Mouse (Mus musculus) lung, embryonic 15.5 days (tissue): ENCODE results near the gene Wdr63. TPM values are rescaled to one million over a fixed set of nuclear protein-coding genes. Genes with fewer than 3 reads are reported as not detected.
A peak's percentile ranks its signal among the peaks of the same experiment; 100 is the strongest.

Source experiments
- ATAC-seq: fragments of 200-750 bp; cut with Nextera tagmentation; 2 replicates; pipeline ENCODE4 v1.8.0; 2017; ENCODE audit warnings: moderate number of reproducible peaks, borderline replicate concordance; ENCODE audit not compliant: low FRiP score, low TSS enrichment; ENCODE audit errors: extremely low read depth
- H3K27ac ChIP-seq: fragments of 300-500 bp; sonication (generic); 2 replicates; pipeline ENCODE4 v1.5.1; 2015; ENCODE audit warnings: moderate library complexity, mild to moderate bottlenecking, inconsistent platforms
- H3K27me3 ChIP-seq: fragments of 300-500 bp; sonication (generic); 2 replicates; pipeline ENCODE4 v1.6.1; 2015; ENCODE audit warnings: inconsistent platforms
- H3K36me3 ChIP-seq: fragments of 300-500 bp; sonication (generic); 2 replicates; pipeline ENCODE4 v1.6.1; 2015; ENCODE audit warnings: inconsistent platforms
- H3K4me1 ChIP-seq: fragments of 300-500 bp; sonication (generic); 2 replicates; pipeline ENCODE4 v1.6.1; 2015; ENCODE audit warnings: inconsistent platforms
- H3K4me2 ChIP-seq: fragments of 300-500 bp; sonication (generic); 2 replicates; pipeline ENCODE4 v1.6.1; 2015; ENCODE audit warnings: inconsistent platforms, mild to moderate bottlenecking, moderate library complexity
- H3K4me3 ChIP-seq: fragments of 300-500 bp; sonication (generic); 2 replicates; pipeline ENCODE4 v1.5.1; 2015; ENCODE audit warnings: mild to moderate bottlenecking, inconsistent platforms
- H3K9ac ChIP-seq: fragments of 300-500 bp; sonication (generic); 2 replicates; pipeline ENCODE4 v1.6.1; 2015; ENCODE audit warnings: inconsistent platforms
- H3K9me3 ChIP-seq: fragments of 300-500 bp; sonication (generic); 2 replicates; pipeline ENCODE4 v1.6.1; 2016; ENCODE audit warnings: inconsistent platforms
- WGBS: fragments of 180-500 bp; shearing (Covaris S2); methylation state at CpG from one replicate; pipeline ENCODE4 v1.1.7; 2015; 5-methylcytosine and 5-hydroxymethylcytosine counted together
- polyA plus RNA-seq: library from polyadenylated mRNA; unstranded; fragments of >200 nt; fragmentation: Nextera tagmentation; extraction: Ambion mirVana; gene quantifications from 2 replicates; pipeline ENCODE4 v1.2.1, GENCODE M21; 2015

Wdr63 gene
- polyA plus RNA-seq, 1 experiment from 2014 or later = 1.8 TPM

DNA sequence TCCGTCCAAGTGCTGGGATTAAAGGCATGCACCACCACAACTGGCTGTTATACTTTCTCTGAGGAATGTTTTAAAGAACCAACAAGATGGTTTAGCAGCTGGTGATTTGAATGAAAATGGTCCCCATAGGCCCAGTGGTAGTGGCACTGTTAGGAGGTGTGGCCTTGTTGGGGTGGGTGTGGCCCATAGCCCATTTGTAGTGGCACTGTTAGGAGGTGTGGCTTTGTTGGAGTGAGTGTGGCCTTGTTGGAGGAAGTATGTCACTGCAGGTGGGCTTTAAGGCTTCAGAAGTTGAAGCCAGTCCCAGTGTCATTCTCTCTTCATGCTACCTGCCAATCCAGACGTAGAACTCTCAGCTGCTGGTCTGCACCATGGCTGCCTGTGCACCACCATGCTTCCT, 79.5 kb downstream of the Wdr63 start:
- Histone ChIP-seq H3K4me2 (no peak overlapping the region), H3K4me3 (no peak overlapping the region), H3K36me3 (peaks cover 10% of the 10 kb centered on the region), H3K4me1 (0 out of 2 replicates have a peak, but pooled peaks cover 10% of the 10 kb centered on the region), H3K27ac (no peak overlapping the region), H3K9ac (no peak overlapping the region), H3K9me3 (no peaks in the 10 kb centered on the region; the same call in 1 of the 2 replicates), H3K27me3 (no peaks in the 10 kb centered on the region)
- WGBS = 79% methylated on average over 2 of the region's 2 CpGs
- ATAC-seq = no peak

DNA sequence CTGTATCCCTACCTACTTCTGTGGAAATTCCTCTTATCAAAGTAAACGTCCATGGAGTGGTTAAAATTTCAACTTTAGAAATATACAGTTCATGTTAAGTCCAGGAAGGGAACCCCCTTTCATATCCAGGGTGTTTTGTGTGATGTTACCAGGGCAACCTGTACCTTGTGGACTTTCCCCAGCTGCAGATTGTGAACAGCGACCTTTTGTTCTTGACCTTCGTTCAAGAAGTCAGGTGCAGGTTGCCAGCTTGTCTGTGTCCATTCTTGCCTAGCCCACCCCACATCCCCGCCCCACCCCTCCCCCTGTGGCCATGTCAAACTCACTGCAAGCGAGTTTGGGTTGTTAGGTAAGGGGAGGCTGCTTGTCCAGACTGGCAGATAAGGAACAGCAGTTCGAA, 80.8 kb downstream of the Wdr63 start:
- ATAC-seq = peak; percentile 56; the same call in 1 of the 2 replicates
- H3K4me1 ChIP-seq = 0 out of 2 replicates have a peak, but pooled peaks cover 10% of the 10 kb centered on the region
- no peak overlapping the region for H3K9ac ChIP-seq
- peaks cover 10% of the 10 kb centered on the region for H3K36me3 ChIP-seq
- no peaks in the 10 kb centered on the region for H3K27me3 ChIP-seq
- no peak overlapping the region for H3K4me3 ChIP-seq
- H3K27ac ChIP-seq = peak overlapping the region; percentile 64
- no peaks in the 10 kb centered on the region for H3K9me3 ChIP-seq
- no peak overlapping the region for H3K4me2 ChIP-seq
- 23% methylated on average over 6 of the region's 6 CpGs for WGBS

DNA sequence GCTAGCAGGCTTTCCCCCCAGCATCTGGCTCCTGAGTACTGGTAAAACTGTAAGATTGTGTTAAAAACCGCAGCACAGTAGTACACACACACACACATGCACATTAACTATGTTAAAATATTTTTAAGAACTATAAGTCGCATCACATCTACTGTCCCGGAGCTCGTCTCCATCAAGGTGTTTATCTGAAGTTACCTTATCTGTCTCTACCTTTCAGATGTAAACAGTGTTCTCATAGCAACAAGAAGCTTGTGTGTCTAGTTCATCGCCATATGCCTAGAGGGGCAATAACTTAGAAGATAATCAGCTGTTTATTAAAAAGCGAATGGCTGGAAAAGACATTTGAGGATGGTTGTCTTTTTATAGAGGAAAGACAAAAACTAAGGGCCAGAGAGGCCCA, 82.4 kb downstream of the Wdr63 start:
- Histone ChIP-seq H3K36me3 (peaks cover 10% of the 10 kb centered on the region), H3K9me3 (no peaks in the 10 kb centered on the region), H3K9ac (no peak overlapping the region), H3K27ac (no peak overlapping the region), H3K27me3 (no peaks in the 10 kb centered on the region), H3K4me1 (0 out of 2 replicates have a peak, but pooled peaks cover 9% of the 10 kb centered on the region), H3K4me3 (no peak overlapping the region), H3K4me2 (no peak overlapping the region)
- ATAC-seq = no peak
- WGBS = 84% methylated on average over 6 of the region's 6 CpGs

DNA sequence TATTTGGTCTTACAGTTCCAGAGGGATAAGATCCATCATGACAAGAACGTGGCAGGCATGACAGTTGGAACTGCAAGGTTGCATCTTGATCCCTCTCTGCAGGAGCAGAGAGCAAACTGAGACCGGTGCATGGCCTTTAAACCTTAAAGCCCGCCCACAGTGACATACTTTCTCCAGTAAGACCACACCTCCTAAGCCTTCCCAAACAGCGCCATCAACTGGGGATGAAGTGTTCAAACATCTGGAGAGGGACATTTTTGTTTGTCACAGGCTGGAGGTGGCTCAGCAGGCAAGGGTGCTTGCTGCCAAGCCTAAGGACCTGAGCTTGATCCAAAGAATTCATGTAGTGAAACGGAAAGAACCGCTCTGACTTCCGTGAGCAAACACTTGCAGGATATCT, 83.2 kb downstream of the Wdr63 start:
- 0 out of 2 replicates have a peak, but pooled peaks cover 4% of the 10 kb centered on the region for H3K4me1 ChIP-seq
- H3K27me3 ChIP-seq = no peaks in the 10 kb centered on the region
- no peak overlapping the region for H3K4me3 ChIP-seq
- H3K9me3 ChIP-seq = no peaks in the 10 kb centered on the region
- H3K9ac ChIP-seq = no peak overlapping the region
- H3K36me3 ChIP-seq = peaks cover 11% of the 10 kb centered on the region
- ATAC-seq = no peak
- H3K27ac ChIP-seq = no peak overlapping the region
- WGBS = 80% methylated on average over 7 of the region's 7 CpGs
- H3K4me2 ChIP-seq = no peak overlapping the region

DNA sequence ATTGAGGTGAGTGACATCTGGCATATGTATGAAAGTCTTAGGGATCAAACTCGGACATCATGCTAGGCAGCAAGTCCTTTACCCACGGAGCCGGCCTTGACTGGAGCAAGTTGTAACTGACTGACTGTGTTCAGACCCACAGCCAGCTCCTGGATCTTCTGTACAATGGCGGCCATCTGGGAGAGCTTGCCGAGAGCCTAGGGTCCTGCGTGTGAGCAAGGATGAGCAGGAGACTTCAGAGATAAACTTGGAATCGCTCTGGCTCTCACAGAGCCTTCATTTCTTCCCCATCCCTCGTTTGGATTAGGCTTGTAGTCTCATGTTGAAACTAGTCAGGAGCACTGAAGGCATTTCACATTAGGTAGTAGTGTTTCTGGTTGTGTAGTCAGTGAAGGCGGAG, 85.7 kb downstream of the Wdr63 start:
- 89% methylated on average over 9 of the region's 9 CpGs for WGBS
- no peak for ATAC-seq
- no peaks in the 10 kb centered on the region for H3K4me1 ChIP-seq
- no peaks in the 10 kb centered on the region for H3K27me3 ChIP-seq
- no peak overlapping the region for H3K4me3 ChIP-seq
- H3K27ac ChIP-seq = no peak overlapping the region
- no peak overlapping the region for H3K9ac ChIP-seq
- H3K4me2 ChIP-seq = no peak overlapping the region
- H3K36me3 ChIP-seq = peaks cover 17% of the 10 kb centered on the region
- no peaks in the 10 kb centered on the region for H3K9me3 ChIP-seq

DNA sequence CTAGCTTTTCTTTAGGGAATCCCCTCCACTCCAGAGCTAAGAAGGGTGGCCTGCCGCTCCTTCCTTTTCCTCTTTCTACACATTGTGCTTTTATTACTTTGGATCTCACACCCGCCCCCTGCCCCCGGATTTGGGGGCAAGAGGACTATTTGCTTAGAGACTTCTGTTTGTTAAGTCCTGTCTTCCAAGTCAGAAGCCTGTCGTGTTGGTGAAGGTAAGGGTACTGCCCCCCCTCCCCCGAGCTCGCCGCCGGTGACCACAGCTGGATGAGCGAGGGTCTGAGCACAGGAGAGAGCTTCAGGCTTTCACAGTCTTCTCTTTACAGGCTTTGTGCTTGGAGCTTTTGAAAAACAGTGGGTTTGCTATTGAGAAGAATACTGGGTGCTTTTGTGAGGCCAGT, 90.4 kb downstream of the Wdr63 start:
- Histone ChIP-seq H3K9ac (no peak overlapping the region), H3K4me2 (no peak overlapping the region), H3K4me3 (no peak overlapping the region), H3K36me3 (peaks cover 22% of the 10 kb centered on the region; the same call in 1 of the 2 replicates), H3K9me3 (no peaks in the 10 kb centered on the region), H3K4me1 (no peaks in the 10 kb centered on the region), H3K27me3 (no peaks in the 10 kb centered on the region), H3K27ac (no peak overlapping the region)
- 70% methylated on average over 9 of the region's 9 CpGs for WGBS
- no peak for ATAC-seq

DNA sequence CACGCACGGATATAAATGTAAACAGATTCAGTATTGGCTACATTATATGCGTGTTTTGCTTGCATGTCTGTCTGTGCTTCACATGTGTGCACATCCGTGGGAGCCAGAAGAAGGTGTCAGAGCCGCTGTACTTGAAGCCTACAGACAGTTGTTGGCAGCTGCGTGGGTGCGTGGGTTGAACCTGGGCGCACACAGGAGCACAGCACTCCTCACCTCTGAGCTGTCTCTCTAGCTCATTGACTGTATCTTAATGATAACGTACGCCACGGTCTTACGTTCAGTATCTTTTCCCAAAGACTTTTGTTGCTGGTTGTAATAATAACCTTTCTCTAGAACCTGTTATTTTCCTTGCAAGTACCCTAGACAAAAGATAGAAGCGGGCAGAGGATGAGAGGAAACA, 91.0 kb downstream of the Wdr63 start:
- WGBS = 83% methylated on average over 13 of the region's 13 CpGs
- H3K4me3 ChIP-seq = no peak overlapping the region
- H3K9me3 ChIP-seq = no peaks in the 10 kb centered on the region
- H3K4me2 ChIP-seq = no peak overlapping the region
- peaks cover 22% of the 10 kb centered on the region; the same call in 1 of the 2 replicates for H3K36me3 ChIP-seq
- no peaks in the 10 kb centered on the region for H3K27me3 ChIP-seq
- no peak overlapping the region for H3K27ac ChIP-seq
- H3K9ac ChIP-seq = no peak overlapping the region
- ATAC-seq = no peak
- no peaks in the 10 kb centered on the region for H3K4me1 ChIP-seq

DNA sequence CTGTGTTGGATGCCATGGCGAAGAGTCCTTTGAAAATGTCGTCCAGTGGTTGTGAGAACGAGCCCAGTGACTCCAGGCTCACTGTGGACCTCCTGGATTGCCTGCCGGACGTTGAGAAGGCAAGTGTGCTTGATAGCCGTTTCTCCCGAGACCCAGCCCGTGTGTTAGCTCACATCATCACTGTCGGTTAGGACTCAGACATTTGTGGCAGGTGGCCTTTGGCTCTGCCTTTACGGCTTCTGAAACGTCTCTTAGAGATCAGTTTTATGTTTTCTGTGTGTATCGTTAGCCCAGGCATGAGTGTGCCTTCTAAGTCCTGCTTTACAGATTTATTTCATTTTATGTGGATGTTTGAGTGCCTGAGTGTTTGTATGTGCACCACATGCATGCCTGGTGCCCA, 93.6 kb downstream of the Wdr63 start:
- H3K4me1 ChIP-seq = peaks cover 7% of the 10 kb centered on the region; the same call in 1 of the 2 replicates
- H3K36me3 ChIP-seq = peaks cover 19% of the 10 kb centered on the region; the same call in 1 of the 2 replicates
- H3K27ac ChIP-seq = no peak overlapping the region
- no peaks in the 10 kb centered on the region for H3K9me3 ChIP-seq
- 91% methylated on average over 12 of the region's 12 CpGs for WGBS
- ATAC-seq = no peak
- no peaks in the 10 kb centered on the region for H3K27me3 ChIP-seq
- no peak overlapping the region for H3K4me2 ChIP-seq
- no peak overlapping the region for H3K9ac ChIP-seq
- no peak overlapping the region for H3K4me3 ChIP-seq

DNA sequence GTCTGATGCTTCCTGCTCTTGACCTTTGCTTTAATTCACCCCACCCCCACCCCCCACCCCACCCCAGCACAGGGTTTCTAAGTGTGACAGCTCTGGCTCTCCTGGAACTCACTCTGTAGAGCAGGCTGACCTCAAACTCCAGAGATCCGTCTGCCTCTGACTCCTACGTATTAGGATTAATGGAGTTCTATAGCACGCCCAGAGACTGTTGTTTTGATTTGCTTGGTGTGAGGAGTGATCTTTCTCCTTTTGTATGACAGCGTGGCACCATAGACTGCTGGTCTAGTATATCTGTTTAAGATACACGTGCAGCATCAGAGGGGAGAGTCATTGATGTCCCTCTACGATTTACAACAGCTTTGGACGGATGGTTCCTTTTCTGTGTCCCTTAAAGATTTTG, 94.4 kb downstream of the Wdr63 start:
- no peak overlapping the region for H3K9ac ChIP-seq
- H3K27me3 ChIP-seq = no peaks in the 10 kb centered on the region
- peaks cover 24% of the 10 kb centered on the region; the same call in 1 of the 2 replicates for H3K36me3 ChIP-seq
- H3K4me1 ChIP-seq = peaks cover 7% of the 10 kb centered on the region; the same call in 1 of the 2 replicates
- no peak overlapping the region for H3K4me2 ChIP-seq
- no peak overlapping the region for H3K4me3 ChIP-seq
- no peaks in the 10 kb centered on the region for H3K9me3 ChIP-seq
- 52% methylated on average over 7 of the region's 7 CpGs for WGBS
- ATAC-seq = peak; percentile 75; the same call in 1 of the 2 replicates
- no peak overlapping the region for H3K27ac ChIP-seq

DNA sequence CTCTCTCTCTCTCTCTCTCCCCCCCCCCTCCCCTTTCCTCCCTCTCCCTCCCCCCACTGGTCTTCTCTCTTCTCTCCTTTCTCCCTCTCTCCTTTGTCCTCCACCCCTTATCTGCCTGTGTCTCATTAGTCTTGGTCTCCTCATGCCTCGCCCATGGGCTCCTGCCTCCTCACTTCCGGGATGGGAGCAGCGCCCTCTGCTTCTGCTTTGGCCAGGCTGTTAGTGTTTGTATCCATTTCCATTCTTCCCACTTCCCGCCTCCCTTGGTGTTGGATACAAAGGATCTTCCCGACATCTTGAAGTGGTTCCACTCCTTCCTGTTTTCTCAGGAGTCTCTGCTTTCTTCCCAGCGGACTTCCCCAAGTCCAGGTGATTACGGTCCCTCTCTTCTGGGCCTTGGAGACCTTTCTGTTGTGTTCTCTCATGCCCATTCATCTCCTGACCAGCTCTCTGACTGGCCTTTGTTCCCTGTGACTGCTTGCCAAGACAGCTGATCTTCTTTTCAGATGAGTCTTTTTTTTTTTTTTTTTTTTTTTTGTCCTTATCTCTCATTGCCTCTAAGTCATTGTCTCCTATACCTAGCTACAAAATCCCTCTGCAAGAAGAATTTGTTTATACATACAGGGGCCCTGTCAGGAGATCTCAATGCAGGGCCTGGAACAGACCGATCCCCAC, 96.2 kb downstream of the Wdr63 start:
- H3K4me3 ChIP-seq = no peak overlapping the region
- H3K9ac ChIP-seq = no peak overlapping the region
- H3K9me3 ChIP-seq = no peaks in the 10 kb centered on the region
- H3K4me1 ChIP-seq = peaks cover 7% of the 10 kb centered on the region; the same call in 1 of the 2 replicates
- no peak for ATAC-seq
- WGBS = 54% methylated on average over 8 of the region's 8 CpGs
- no peak overlapping the region for H3K4me2 ChIP-seq
- H3K36me3 ChIP-seq = peaks cover 18% of the 10 kb centered on the region; the same call in 1 of the 2 replicates
- no peak overlapping the region for H3K27ac ChIP-seq
- no peaks in the 10 kb centered on the region for H3K27me3 ChIP-seq

DNA sequence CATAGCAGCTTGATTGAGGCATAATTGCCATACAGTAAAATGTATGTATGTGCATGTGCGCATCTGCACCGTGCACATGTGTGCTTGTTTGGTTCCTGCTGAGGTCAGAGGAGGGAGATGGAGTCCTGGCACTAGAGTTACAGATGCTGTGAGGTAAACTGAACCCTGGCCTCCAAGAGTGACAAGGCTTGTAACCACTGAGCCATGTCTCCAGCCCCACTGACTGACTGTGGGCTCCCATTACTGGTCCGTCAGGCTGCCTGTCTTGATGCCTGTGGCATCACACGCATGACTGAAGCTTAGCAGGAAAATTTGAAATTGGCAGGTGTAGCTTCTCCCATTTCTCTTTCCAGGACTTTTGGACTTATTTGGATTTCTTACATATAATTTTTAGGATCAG, 97.2 kb downstream of the Wdr63 start:
- peaks cover 16% of the 10 kb centered on the region; the same call in 1 of the 2 replicates for H3K36me3 ChIP-seq
- H3K4me3 ChIP-seq = no peak overlapping the region
- no peaks in the 10 kb centered on the region for H3K27me3 ChIP-seq
- no peaks in the 10 kb centered on the region for H3K9me3 ChIP-seq
- no peak overlapping the region for H3K9ac ChIP-seq
- 93% methylated on average over 4 of the region's 4 CpGs for WGBS
- peak overlapping the region; percentile 49; the same call in 1 of the 2 replicates for H3K27ac ChIP-seq
- H3K4me2 ChIP-seq = no peak overlapping the region
- H3K4me1 ChIP-seq = peaks cover 7% of the 10 kb centered on the region; the same call in 1 of the 2 replicates
- no peak for ATAC-seq

DNA sequence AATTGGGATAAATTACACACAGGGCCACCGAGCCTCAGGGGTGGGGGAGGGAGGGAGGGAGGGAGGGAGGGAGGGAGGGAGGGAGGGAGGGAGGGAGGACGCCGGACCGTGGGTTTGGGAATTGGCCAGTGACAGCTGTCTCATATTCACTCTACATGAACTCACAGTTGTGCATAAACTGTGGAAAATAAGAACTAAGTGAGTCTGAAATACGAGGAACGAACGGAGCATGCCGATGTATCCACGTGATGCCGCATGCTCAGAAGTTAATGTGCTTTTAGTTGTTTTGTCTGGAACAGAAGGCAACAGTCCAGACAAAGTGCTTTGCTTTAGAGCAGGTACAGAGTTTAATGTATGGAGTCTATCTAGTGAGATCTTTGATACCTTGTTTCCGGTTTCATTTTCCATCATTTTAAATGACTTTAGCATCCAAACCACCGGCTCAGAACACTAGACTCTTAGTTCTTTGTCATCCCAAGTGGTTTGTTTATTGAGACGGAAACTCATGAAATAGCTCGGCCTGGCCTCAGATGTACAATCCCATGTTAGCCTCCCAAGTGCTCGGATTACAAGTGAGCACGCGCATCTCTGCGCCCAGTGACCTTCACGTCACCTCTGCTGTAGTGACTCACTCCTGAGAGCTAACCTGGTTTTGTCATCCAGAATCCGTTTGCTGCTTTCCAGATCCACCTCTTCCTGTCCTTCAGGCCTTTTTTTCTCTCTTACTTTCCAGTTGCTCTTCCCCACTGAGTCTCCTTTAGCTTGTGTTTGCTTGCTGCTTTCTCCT, 97.9 kb downstream of the Wdr63 start:
- Histone ChIP-seq H3K9me3 (no peaks in the 10 kb centered on the region), H3K4me1 (peaks cover 7% of the 10 kb centered on the region; the same call in 1 of the 2 replicates), H3K27ac (peak overlapping the region; percentile 49), H3K27me3 (no peaks in the 10 kb centered on the region), H3K9ac (no peak overlapping the region), H3K36me3 (peaks cover 16% of the 10 kb centered on the region; the same call in 1 of the 2 replicates), H3K4me2 (no peak overlapping the region), H3K4me3 (no peak overlapping the region)
- 45% methylated on average over 19 of the region's 20 CpGs for WGBS
- ATAC-seq = peak; percentile 68; the same call in 1 of the 2 replicates
